Mouse (Mus musculus): ENCODE results near the gene Vsx1.

Gene Vsx1

DNA sequence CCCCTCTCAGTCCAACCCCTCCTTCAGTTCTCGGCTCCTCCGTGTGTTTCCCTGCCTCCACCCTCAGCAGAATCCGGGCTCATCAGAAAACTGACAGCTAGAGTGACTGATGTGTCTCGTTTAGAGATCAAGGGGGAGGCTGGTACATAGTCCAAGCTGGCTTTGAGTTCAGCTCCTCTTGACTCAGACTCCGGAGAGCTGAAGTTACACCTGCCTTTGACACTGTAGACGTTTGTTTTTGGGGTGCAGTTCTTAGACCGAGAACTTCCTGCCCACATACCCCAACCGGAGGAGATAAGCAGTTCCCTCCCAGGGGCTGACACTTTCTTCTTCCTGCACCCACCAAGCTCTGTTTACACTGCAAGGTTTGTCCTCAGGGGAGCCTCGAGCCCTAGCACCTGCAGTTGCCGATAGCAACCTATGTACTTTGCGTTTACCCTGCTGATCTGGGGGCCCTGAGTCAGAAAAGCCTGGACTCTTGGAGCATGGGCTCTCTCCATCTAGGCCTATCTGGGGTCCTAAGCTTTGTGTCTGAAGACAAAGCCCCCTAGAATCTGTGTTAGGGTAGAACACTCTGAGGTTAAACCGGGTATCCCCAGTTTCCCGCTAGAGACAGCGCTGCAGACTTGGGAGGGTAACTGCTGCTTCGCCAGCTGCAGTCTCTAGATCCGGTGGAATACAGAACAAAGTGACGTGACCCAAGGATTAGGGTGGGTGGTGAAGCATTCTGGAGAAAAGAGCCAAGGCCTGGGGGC lies 21.9 kb downstream of the Vsx1 start:
- no peak for DNase-seq (ENCODE audit: low spot score)

DNA sequence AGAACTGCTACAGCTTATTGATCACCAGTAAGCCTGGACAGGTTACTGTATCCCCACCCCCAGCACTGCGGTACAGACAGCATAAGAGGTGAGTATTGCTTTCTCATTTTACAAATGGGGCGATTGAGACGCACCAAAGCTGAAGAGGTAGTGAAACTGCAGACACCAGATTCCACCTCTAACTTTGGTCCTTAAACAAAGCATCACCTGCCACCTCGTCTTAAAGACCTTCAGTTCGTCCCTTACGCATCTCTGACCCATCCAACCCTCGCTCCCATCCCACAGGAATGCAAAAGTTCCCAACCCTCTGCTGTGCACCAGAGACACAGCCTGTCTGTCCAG lies 22.5 kb downstream of the Vsx1 start:
- no peak for DNase-seq (ENCODE audit: low spot score)

- DNase-seq (ENCODE audit: low spot score), result peak; percentile 68
These were observed 23.4 kb downstream of the Vsx1 start for GRCm38 (mm10) chr2:150665534-150666451.

GRCm38 (mm10) chr2:150665006-150665405 lies 24.2 kb downstream of the Vsx1 start:
- DNase-seq (ENCODE audit: low spot score), result no peak

GRCm38 (mm10) chr2:150664152-150664920 lies 24.8 kb downstream of the Vsx1 start:
- DNase-seq (ENCODE audit: low spot score), result no peak

GRCm38 (mm10) chr2:150663255-150663654 lies 25.9 kb downstream of the Vsx1 start:
- DNase-seq (ENCODE audit: low spot score), result no peak

- no peak for DNase-seq (ENCODE audit: low spot score)
These were observed 27.2 kb downstream of the Vsx1 start for GRCm38 (mm10) chr2:150662007-150662406.

DNA sequence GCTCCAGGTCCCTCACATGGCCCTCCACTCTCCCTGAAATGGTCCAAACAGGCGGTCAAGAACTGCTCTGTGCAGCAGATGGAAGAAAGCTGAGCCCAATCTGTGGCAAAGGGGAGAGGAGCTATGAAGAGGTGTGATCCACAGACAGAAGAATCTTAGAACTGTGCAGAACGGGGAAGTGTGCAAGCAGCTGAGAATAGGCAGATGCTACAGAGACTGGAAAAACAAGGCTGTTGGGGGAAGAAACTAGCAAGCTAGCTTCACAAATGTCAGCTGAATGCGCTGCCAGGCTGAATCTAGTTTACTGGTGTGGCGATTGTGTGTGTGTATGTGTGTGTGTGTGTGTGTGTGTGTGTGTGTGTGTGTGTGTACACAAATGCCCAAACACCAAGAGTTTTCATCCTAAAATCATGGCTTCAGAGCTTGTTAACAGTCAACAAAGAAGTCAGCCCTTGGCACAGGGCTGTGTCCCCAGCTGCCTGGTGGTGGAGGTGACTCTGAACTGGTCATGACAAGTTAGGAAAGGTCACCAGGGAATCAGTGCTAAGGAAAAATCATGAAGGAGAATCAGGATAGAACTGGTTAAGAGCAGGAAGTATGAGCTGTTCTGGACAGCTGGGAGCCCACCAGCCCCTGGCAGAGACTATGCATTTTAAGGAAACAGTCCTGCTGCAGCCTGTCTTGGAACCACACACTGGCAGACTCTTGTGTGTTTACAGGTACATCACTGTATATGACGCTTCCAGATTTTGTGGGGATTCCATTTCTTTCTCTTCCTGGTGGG lies 28.3 kb downstream of the Vsx1 start:
- no peak for DNase-seq (ENCODE audit: low spot score)

DNA sequence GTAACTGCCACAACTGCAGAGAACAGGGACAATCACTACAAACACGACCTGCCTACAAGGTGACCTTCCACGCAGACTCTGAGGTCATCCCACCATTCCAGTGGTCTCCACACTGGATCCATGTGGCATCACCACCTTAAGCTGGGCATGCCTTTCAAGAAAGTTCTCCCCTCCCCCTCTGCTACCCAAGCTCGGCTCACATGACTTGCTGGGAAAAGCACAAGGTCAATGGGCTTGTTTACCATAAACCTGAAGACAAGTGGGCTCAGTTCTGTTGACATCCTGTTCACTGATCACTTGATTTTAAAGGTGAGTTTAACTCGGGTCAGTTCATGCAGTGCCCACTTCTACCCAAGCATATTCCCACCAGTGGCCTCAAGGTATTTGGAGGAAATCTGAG lies 29.1 kb downstream of the Vsx1 start:
- no peak for DNase-seq (ENCODE audit: low spot score)

DNA sequence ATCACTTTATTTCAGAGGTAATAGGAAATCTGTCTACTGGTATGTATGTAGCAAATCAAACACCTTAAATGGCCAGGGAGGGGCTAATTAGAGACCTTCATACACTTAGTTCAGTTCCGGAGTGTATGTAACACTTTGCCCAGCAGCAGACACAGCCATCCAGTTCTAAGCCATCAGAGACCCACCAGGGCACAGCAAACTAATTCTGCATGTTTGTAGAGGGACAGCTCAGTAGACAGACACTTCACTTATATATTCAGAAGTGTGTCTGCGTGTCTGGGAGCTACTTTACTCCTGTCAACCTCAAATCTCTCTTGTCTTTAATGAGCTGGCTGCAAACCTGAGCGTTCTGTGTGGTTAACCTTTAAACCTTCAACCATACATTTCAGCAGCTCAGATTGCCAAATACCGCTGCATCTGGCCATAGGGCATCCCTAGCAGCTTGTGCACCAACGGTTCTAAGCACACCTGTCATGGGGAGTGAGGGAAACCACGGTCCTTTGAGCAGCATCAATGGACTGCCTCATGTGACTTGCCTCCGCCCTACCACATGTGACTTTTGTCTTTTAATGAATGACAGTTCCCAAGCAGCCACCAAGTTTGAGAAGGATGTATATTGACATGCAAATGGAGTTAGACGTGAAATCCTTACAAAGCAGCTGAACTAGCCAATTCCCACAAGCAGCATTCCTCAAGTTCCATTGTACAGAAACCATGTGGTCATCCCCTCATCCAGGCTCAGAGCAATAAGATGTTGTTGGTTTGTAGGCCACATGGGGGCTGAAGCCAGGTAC lies 32.0 kb downstream of the Vsx1 start:
- DNase-seq (ENCODE audit: low spot score), result no peak

- DNase-seq (ENCODE audit: low spot score), result no peak
These were observed 33.0 kb downstream of the Vsx1 start for GRCm38 (mm10) chr2:150656112-150656511.

GRCm38 (mm10) chr2:150655290-150655689 lies 33.9 kb downstream of the Vsx1 start:
- no peak for DNase-seq (ENCODE audit: low spot score)

GRCm38 (mm10) chr2:150654814-150655213 lies 34.3 kb downstream of the Vsx1 start:
- no peak for DNase-seq (ENCODE audit: low spot score)

DNA sequence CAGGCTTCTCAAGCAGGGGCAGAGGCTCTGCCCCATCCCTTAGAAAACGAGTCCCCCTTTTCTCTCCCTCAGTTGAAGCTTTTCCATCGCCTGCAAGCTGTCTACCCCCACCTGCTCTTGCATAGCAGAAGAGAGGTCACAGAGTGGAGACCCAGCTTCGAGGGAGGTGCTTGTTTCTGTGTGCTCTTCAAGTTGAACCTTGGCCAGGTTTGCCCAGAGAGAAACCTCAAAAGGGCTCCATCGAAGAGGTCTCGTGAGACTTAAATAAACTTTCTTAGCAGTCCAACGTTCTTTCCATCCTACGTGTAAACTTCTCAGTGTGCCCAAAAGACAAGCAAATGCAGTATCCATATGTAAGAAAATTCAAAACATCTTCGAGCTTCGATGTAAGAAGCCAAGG lies 37.8 kb downstream of the Vsx1 start:
- DNase-seq (ENCODE audit: low spot score), result no peak

GRCm38 (mm10) chr2:150650511-150651074 lies 38.6 kb downstream of the Vsx1 start:
- DNase-seq (ENCODE audit: low spot score), result no peak

DNA sequence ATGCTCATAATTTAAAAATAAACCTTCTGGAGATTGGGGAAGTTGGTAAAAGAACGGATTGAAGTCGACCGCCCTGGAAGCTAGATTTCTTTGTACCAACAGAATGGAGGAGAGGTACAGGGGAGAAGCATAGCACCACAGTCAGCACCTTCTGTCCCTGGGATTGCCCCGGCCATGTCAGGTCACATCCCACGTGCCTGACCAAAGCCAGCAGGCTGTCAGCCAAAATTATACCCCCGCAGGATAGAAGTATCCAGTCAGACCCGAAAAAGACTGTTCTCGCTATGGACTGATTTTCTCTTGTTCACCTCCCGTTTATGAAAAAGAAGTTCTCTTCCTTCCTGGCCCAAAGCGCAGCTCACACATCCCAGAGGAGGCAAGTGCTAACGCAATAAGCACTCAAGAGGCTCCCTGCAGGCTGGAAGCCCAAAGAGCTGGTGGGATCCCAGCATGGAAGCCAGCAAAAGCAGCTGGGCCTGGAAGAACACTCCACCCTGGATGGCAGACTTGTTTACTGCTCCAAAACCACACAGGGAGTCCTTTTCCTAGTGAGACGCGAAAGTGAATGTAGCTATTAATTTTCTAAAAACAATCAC lies 40.8 kb downstream of the Vsx1 start:
- no peak for DNase-seq (ENCODE audit: low spot score)

- DNase-seq (ENCODE audit: low spot score), result no peak
These were observed 41.4 kb downstream of the Vsx1 start for GRCm38 (mm10) chr2:150647681-150648299.

- DNase-seq (ENCODE audit: low spot score), result no peak
These were observed 42.6 kb downstream of the Vsx1 start for GRCm38 (mm10) chr2:150646411-150647121.

DNA sequence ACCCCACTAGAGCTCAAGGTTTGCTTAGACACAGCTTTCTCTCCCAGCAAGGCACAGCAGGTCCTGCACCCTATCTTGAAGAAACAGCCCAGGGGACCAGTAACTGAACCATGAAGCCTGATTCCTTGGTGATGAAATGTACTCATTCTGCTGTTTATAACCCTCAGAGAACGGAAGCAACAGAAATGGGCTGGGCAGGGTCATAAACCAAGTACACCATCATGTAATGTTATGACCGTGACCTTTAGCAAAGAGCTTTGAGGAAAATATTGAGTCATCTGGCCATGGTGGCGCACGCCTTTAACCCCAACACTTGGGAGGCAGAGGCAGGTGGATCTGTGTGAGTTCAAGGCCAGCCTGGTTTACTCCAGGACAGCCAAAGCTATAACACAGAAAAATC lies 43.9 kb downstream of the Vsx1 start:
- no peak for DNase-seq (ENCODE audit: low spot score)

All from ovary, adult 18-20 months (tissue).